Mouse (Mus musculus) heart, postnatal 4 days (tissue): ENCODE measurements at regions not wholly inside any gene's neighbourhood (a gene's known extent, or its start where the extent isn't known, plus 50 kb on each side); places are given as distances from the start of the nearest gene placed in this dataset.

ENCODE experiments used
- DNase-seq: peaks from one replicate; pipeline ENCODE4 v3.0.0; 2021

GRCm38 (mm10) chr3:133751565-133751964, 206.6 kb upstream of the Tet2 start:
- no peak for DNase-seq

- DNase-seq: no peak
These were observed 208.1 kb upstream of the Tet2 start for GRCm38 (mm10) chr3:133753041-133753440.

GRCm38 (mm10) chr3:133754006-133754910, 209.3 kb upstream of the Tet2 start:
- DNase-seq: no peak

- peak; percentile 65 for DNase-seq
These were observed 209.9 kb upstream of the Tet2 start for GRCm38 (mm10) chr3:133754911-133755259.

- DNase-seq: no peak
These were observed 212.9 kb upstream of the Tet2 start for GRCm38 (mm10) chr3:133757756-133758420.

- no peak for DNase-seq
These were observed 213.5 kb upstream of the Tet2 start for GRCm38 (mm10) chr3:133758421-133758820.

- no peak for DNase-seq
These were observed 214.7 kb upstream of the Tet2 start for GRCm38 (mm10) chr3:133759611-133760010.

GRCm38 (mm10) chr3:133760221-133760620, 215.3 kb upstream of the Tet2 start:
- DNase-seq: no peak

- no peak for DNase-seq
These were observed 218.8 kb upstream of the Tet2 start for GRCm38 (mm10) chr3:133763721-133764120.

- DNase-seq: peak; percentile 58
These were observed 228.6 kb upstream of the Tet2 start for GRCm38 (mm10) chr3:133773490-133773889.

GRCm38 (mm10) chr3:133774229-133774628, 229.3 kb upstream of the Tet2 start:
- DNase-seq: no peak

- no peak for DNase-seq
These were observed 231.1 kb upstream of the Tet2 start for GRCm38 (mm10) chr3:133776013-133776412.

- no peak for DNase-seq
These were observed 234.3 kb upstream of the Tet2 start for GRCm38 (mm10) chr3:133779161-133779789.

- no peak for DNase-seq
These were observed 238.1 kb upstream of the Tet2 start for GRCm38 (mm10) chr3:133783060-133783459.

GRCm38 (mm10) chr3:133791361-133791760, 246.4 kb upstream of the Tet2 start:
- DNase-seq: no peak

- no peak for DNase-seq
These were observed 264.1 kb upstream of the Tet2 start for GRCm38 (mm10) chr3:133809007-133809552.

GRCm38 (mm10) chr3:133818966-133819700, 274.2 kb upstream of the Tet2 start:
- DNase-seq: no peak

GRCm38 (mm10) chr3:133833739-133834391, 288.9 kb upstream of the Tet2 start:
- no peak for DNase-seq

GRCm38 (mm10) chr3:133834459-133834858, 289.5 kb upstream of the Tet2 start:
- DNase-seq: no peak

- DNase-seq: no peak
These were observed 301.4 kb upstream of the Tet2 start for GRCm38 (mm10) chr3:133846301-133846700.

GRCm38 (mm10) chr3:133874383-133874782, 329.4 kb upstream of the Tet2 start:
- no peak for DNase-seq
